Mouse (Mus musculus): ENCODE measurements around the gene Zbtb33.
"Not testable (repeated sequence)": the region's sequence is repeated elsewhere in the genome, so short reads cannot be mapped to it uniquely, and the experiment has no call there.

DNA sequence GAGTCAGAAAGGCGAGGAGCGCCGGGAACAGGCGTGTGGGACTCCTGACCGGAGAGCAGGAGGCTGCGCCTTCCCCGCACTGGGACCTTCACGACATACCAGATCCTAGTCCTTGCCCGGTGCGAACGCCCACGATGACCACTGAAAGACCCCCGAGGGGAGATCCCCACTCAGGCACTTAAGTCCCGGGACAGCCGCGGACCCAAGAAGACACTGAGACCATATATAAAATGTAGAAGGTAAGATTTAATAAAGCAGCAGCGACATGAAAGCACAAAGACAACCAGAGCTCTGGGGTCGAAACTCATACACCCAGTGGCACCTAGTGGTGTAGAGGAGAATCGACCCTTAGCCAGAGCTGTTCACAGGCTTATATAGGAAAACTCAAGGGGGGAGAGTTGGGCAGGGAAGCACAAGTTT lies 9.7 kb upstream of the Zbtb33 start:
- TF ChIP-seq TCF3 (IDR thresholded peaks at IDR 0.05; ENCODE audit: insufficient read length, low read depth); E2F4 (IDR thresholded peaks at IDR 0.05; ENCODE audit: insufficient read depth); POLR2A (IDR thresholded peaks at IDR 0.05; ENCODE audit: insufficient read length, low read depth); MYOD1 (IDR thresholded peaks at IDR 0.05; ENCODE audit: control insufficient read depth in 1 of 3, insufficient read length in 2 of 3, low read depth in 2 of 3); POLR2AphosphoS2 (IDR thresholded peaks at IDR 0.05; ENCODE audit: insufficient read length, low read depth); USF1 (IDR thresholded peaks at IDR 0.05; ENCODE audit: low read depth); TCF12 (IDR thresholded peaks at IDR 0.05; ENCODE audit: insufficient read depth, poor library complexity, severe bottlenecking); REST (IDR thresholded peaks at IDR 0.05; ENCODE audit: insufficient read depth, insufficient read length); MYOG (IDR thresholded peaks at IDR 0.05; ENCODE audit: control insufficient read depth in 1 of 3, insufficient read depth in 1 of 3, insufficient read length in 2 of 3, low read depth in 2 of 3): not testable (repeated sequence)
